Mouse (Mus musculus) liver, adult 2 months (tissue): ENCODE measurements around the gene Lhfpl2.

ENCODE experiments used
- CTCF ChIP-seq: fragments of 200-500 bp; IDR thresholded peaks from 2 replicates; pipeline ENCODE4 v1.5.1; 2011; ENCODE audit warnings: low read depth, low read length, control low read depth
- POLR2A ChIP-seq: fragments of 200-500 bp; IDR thresholded peaks from 2 replicates; pipeline ENCODE4 v1.6.1; 2011; ENCODE audit warnings: low read length, control low read depth; ENCODE audit not compliant: insufficient read depth; ENCODE audit errors: extremely low read depth

DNA sequence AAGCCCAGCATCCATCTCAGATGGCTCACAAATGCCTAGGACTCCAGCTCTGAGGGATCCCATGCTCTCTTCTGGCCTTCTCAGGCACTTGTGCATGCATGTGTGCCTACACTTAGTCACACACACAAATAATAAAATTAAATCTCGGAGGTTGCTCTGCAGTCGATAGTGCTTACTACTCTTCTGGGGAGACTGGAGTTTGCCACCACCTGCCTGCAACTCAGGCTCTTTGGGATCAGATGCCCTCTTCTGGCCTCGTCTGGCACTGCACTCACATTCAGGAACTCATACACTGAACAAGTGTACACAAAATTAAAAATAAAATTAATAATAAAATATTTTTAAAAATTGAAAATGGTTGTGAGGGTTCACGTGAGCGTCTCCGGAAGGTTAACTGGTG, 2.2 kb downstream of the Lhfpl2 start:
- TF ChIP-seq POLR2A (no peak), CTCF (peak; percentile 85)
